Mouse (Mus musculus): ENCODE data around the gene Thpo.

Thpo gene

GRCm38 (mm10) chr16:20710810-20711209, 23.5 kb downstream of the Thpo start:
- in situ Hi-C loops (cut with MboI; ENCODE audit: low pct_unique_long_range_greater_than_20kb in 1 of 2, low sequenced_read_pairs in 2 of 2, unreplicated experiment in 1 of 2): no loop called here

- in situ Hi-C loops (cut with MboI; ENCODE audit: low pct_unique_long_range_greater_than_20kb in 1 of 2, low sequenced_read_pairs in 2 of 2, unreplicated experiment in 1 of 2): no loop called here
Measured at GRCm38 (mm10) chr16:20710370-20710769, 23.9 kb downstream of the Thpo start.

GRCm38 (mm10) chr16:20708939-20709734, 25.2 kb downstream of the Thpo start:
- in situ Hi-C loops (cut with MboI; ENCODE audit: low pct_unique_long_range_greater_than_20kb in 1 of 2, low sequenced_read_pairs in 2 of 2, unreplicated experiment in 1 of 2): no loop called here

GRCm38 (mm10) chr16:20708220-20708938, 25.9 kb downstream of the Thpo start:
- in situ Hi-C loops (cut with MboI; ENCODE audit: low pct_unique_long_range_greater_than_20kb in 1 of 2, low sequenced_read_pairs in 2 of 2, unreplicated experiment in 1 of 2): no loop called here

DNA sequence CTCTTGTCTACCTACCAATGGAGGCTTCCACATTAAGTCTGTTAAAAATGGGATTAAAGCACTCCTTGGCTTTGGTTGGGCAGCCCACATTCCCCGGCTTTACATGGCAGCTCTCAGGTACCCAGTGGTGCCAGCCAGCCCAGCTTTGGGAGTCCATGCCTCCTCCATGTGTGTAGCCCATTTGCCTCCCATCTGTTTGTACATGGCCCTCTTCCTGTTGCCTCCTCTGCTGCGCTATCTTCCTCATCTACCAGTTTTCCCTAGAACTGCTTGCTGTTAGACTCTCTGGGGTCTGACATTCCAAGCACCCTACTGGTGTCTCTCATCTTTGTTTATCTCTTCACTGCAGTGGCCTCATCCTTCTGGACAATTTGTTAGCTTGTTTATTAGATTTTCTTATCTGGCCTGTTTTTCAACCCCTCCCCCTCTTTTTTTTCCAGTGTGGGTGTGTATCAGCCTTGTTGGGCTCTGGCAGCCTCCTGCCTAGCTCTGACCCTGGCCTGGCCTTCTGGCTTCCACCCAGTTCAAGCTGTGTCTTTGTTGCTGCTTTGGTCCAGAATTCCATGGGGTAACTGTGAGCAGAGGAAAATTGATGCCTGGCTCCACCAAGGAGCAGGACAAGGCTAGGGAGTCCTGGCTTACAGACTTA, 27.8 kb downstream of the Thpo start:
- in situ Hi-C loops (cut with MboI; ENCODE audit: low pct_unique_long_range_greater_than_20kb in 1 of 2, low sequenced_read_pairs in 2 of 2, unreplicated experiment in 1 of 2): no loop called here

GRCm38 (mm10) chr16:20705786-20706185, 28.5 kb downstream of the Thpo start:
- in situ Hi-C loops (cut with MboI; ENCODE audit: low pct_unique_long_range_greater_than_20kb in 1 of 2, low sequenced_read_pairs in 2 of 2, unreplicated experiment in 1 of 2): no loop called here

GRCm38 (mm10) chr16:20703699-20704400, 30.5 kb downstream of the Thpo start:
- in situ Hi-C loops (cut with MboI; ENCODE audit: low pct_unique_long_range_greater_than_20kb in 1 of 2, low sequenced_read_pairs in 2 of 2, unreplicated experiment in 1 of 2): no loop called here

- in situ Hi-C loops (cut with MboI; ENCODE audit: low pct_unique_long_range_greater_than_20kb in 1 of 2, low sequenced_read_pairs in 2 of 2, unreplicated experiment in 1 of 2): no loop called here
Measured at GRCm38 (mm10) chr16:20703071-20703470, 31.2 kb downstream of the Thpo start.

GRCm38 (mm10) chr16:20702522-20702893, 31.8 kb downstream of the Thpo start:
- in situ Hi-C loops (cut with MboI; ENCODE audit: low pct_unique_long_range_greater_than_20kb in 1 of 2, low sequenced_read_pairs in 2 of 2, unreplicated experiment in 1 of 2): no loop called here

- in situ Hi-C loops (cut with MboI; ENCODE audit: low pct_unique_long_range_greater_than_20kb in 1 of 2, low sequenced_read_pairs in 2 of 2, unreplicated experiment in 1 of 2): no loop called here
Measured at GRCm38 (mm10) chr16:20701729-20702521, 32.4 kb downstream of the Thpo start.

DNA sequence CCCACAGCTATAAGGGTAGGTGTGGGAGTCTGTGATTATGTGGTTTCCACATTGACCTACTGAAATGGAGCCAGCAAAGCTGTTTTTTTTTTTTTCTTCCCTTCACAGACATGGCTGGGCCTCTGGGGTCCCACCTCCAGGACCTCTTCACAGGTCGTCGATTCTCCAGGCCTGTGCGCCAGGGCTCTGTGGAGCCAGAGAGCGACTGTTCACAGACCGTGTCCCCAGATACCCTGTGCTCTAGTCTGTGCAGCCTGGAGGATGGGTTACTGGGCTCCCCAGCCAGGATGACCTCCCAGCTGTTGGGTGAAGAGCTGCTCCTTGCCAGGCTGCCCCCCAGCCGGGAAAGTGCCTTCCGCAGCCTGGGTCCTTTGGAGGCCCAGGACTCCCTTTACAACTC, 33.0 kb downstream of the Thpo start:
- in situ Hi-C loops (cut with MboI; ENCODE audit: low pct_unique_long_range_greater_than_20kb in 1 of 2, low sequenced_read_pairs in 2 of 2, unreplicated experiment in 1 of 2): no loop called here

DNA sequence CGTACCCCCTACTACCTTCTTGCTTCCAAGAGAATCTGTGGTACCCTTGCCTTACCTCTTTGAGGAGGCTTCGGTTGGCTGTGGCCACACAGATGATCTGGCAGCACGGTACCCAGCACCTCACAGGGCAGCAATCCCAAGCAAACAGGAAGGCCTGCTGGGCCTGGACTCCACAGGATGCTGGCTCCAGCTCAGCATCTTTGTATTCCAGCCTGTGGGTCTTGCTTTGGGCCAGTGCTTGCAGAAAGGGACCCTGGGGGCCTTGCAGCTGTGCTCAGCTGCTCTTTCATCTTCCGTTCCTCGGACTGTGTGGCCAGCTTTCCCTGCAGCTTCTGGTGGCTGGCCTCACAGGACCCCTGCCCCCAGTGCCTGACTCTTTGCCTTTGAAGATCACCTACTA, 34.3 kb downstream of the Thpo start:
- in situ Hi-C loops (cut with MboI; ENCODE audit: low pct_unique_long_range_greater_than_20kb in 1 of 2, low sequenced_read_pairs in 2 of 2, unreplicated experiment in 1 of 2): no loop called here

DNA sequence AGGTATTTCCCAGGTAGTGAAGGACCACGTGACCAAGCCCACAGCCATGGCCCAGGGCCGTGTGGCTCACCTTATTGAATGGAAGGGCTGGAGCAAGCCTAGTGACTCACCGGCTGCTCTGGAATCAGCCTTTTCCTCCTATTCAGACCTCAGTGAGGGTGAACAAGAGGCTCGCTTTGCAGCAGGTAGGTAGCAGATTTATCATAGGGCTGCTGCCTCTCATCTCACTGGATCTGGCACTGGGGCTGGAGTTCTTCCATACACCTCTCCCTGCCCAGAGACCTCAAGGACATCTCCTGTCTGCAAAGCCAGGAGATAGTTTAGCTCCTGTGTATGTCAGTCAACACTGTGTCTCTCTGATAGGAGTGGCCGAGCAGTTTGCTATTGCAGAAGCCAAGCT, 35.0 kb downstream of the Thpo start:
- in situ Hi-C loops (cut with MboI; ENCODE audit: low pct_unique_long_range_greater_than_20kb in 1 of 2, low sequenced_read_pairs in 2 of 2, unreplicated experiment in 1 of 2): no loop called here

DNA sequence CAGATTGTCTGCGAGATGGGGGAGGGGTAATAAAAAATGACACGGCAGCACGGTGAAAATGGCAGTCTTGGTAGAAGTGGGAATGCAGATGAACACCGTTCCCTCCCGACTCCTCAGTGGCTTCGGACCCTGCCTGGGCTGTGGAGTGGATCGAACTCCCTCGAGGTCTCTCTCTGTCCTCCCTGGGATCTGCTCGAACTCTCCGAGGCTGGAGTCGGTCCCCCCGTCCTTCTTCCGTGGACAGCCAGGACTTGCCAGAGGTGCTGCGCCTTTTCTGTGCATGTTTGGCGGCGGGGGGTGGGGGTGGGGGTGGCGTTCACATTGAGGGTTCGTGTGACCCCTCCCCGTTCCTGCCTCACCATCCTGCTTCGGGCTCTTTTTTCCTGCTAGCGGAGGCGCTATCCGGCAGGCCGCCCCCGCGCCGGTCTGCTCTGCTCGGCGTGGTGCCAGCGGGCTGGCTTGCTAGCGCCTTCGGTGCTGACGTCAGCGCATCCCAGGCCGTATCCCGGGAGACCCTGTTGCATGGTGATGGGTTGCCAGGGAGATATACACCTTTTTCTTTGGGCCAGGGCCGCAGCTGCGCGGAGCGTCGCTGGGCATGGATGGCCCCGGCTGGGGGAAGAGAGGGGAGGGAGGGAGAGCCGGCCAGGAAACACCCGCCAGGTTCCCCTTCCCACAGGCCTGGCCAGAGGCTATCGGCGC, 38.5 kb downstream of the Thpo start:
- in situ Hi-C loops (cut with MboI; ENCODE audit: low pct_unique_long_range_greater_than_20kb in 1 of 2, low sequenced_read_pairs in 2 of 2, unreplicated experiment in 1 of 2): no loop called here

- in situ Hi-C loops (cut with MboI; ENCODE audit: low pct_unique_long_range_greater_than_20kb in 1 of 2, low sequenced_read_pairs in 2 of 2, unreplicated experiment in 1 of 2): no loop called here
Measured at GRCm38 (mm10) chr16:20694781-20695180, 39.5 kb downstream of the Thpo start.

GRCm38 (mm10) chr16:20693111-20693701, 41.1 kb downstream of the Thpo start, which contains the start of gene Fam131a:
TSS of gene Fam131a (plus strand) at chr16:20693241.
- in situ Hi-C loops (cut with MboI; ENCODE audit: low pct_unique_long_range_greater_than_20kb in 1 of 2, low sequenced_read_pairs in 2 of 2, unreplicated experiment in 1 of 2): no loop called here

DNA sequence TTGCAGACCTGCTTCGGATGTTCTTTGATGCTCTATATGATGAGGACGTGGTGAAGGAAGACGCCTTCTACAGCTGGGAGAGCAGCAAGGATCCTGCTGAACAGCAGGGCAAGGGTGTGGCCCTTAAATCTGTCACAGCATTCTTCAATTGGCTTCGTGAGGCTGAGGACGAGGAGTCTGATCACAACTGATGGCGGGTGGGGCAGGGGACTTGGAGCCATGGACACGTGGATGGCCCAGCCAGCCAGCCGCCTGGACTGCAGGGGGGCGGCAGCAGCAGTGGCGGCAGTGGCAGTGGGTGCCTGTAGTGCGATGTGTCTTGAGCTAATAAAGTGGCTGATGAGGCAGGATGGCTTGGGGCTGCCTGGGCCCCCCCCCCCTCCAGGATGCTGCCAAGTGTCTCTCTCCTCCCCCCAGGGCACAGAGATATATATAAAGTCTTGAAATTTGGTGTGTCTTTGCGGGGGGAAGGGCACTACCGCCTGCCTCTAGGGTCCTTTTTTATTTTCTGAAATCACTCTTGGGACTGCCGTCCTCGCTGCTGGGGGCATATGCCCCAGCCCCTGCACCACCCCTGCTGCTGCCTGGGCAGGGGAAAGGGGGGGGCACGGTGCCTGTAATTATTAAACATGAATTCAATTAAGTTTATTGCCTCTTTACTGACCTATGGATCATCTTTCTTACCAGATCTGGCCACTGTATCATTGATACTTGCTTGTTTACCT, 41.9 kb downstream of the Thpo start:
- in situ Hi-C loops (cut with MboI; ENCODE audit: low pct_unique_long_range_greater_than_20kb in 1 of 2, low sequenced_read_pairs in 2 of 2, unreplicated experiment in 1 of 2): no loop called here
